Mouse (Mus musculus): ENCODE results near the gene Fcer2a. TPM values are rescaled to one million over a fixed set of nuclear protein-coding genes. Genes with fewer than 3 reads are reported as not detected.
A peak's percentile ranks its signal among the peaks of the same experiment; 100 is the strongest.

The Fcer2a gene
- polyA plus RNA-seq, 1 experiment: 0.07 TPM

DNA sequence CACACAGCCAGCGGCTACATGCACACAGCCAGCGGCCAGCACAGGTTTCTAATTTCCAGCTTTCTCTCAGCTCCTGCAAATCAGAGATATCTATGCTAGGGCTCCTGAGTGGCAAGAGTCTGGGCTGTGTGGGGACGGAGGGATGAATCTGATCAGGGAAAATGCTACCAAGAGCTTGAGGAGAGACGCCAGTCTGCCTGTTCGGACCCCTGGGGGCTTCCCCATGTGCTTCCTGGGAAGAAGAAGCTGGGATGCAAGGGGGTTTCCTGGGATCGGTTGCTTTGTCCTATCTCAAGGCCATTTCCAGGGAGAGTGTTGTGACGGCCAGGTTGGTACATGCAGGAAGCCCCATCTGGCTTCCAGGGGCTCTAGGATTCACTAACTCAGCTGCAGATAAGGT lies 13.6 kb upstream of the Fcer2a start:
- Histone ChIP-seq H3K36me3 (replicated peaks; ENCODE audit: low read length) (no peaks in the 10 kb centered on the region), H3K4me3 (replicated peaks) (no peak overlapping the region), H3K27me3 (replicated peaks) (peaks cover 9% of the 10 kb centered on the region), H3K4me1 (peaks cover 69% of the 10 kb centered on the region), H3K9me3 (no peaks in the 10 kb centered on the region)
- TF ChIP-seq FLI1 (IDR thresholded peaks at IDR 0.05; ENCODE audit: low read length) (no peak), GATA1 (IDR thresholded peaks at IDR 0.05; ENCODE audit: borderline replicate concordance, low read length) (no peak)

DNA sequence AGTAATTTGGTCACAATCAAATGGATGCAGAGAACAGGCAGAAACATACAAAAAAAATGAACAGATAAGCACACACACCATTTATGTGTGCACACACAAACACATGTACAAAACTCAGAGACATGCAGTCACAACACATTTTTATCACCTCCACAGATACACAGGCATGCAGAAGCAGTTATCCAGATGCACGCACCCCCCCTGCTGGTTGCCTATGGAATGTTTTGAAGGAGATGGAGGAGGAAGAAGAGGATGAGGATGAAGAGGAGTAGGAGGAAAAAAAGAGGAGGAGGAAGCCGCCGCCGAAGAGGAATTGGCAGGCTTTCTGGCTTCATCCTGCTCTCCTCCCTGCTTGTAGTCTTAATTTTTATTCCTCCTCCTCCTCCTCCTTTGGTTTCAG lies 11.7 kb upstream of the Fcer2a start:
- TF ChIP-seq FLI1 (IDR thresholded peaks at IDR 0.05; ENCODE audit: low read length): no peak
- TF ChIP-seq GATA1 (IDR thresholded peaks at IDR 0.05; ENCODE audit: borderline replicate concordance, low read length): no peak
- H3K27me3 ChIP-seq (replicated peaks): peaks cover 9% of the 10 kb centered on the region
- H3K4me3 ChIP-seq (replicated peaks): no peak overlapping the region
- H3K9me3 ChIP-seq: no peaks in the 10 kb centered on the region
- H3K4me1 ChIP-seq: peaks cover 63% of the 10 kb centered on the region
- no peaks in the 10 kb centered on the region for H3K36me3 ChIP-seq (replicated peaks; ENCODE audit: low read length)

DNA sequence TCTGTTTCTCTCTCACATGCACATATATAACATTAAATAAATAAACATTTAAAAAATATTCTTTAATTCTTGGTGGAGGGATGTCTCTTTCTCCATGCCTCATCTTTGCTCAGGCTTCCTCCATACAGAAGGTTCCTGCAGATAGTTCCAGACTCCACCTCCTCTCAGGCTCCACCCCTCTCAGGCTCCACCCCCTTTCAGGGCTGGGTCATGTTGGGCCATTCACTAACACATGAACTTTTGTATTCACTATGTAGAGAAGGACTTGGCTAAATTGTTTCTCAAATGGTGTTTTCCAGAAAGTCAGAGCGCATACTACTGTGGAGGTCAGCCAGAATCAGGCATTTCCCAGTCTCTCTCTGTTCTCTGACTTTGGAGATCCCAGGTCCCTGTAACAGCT lies 7.5 kb upstream of the Fcer2a start:
- TF ChIP-seq FLI1 (IDR thresholded peaks at IDR 0.05; ENCODE audit: low read length) (no peak), GATA1 (IDR thresholded peaks at IDR 0.05; ENCODE audit: borderline replicate concordance, low read length) (no peak)
- no peaks in the 10 kb centered on the region for H3K9me3 ChIP-seq
- no peaks in the 10 kb centered on the region for H3K36me3 ChIP-seq (replicated peaks; ENCODE audit: low read length)
- peaks cover 10% of the 10 kb centered on the region for H3K27me3 ChIP-seq (replicated peaks)
- H3K4me1 ChIP-seq: peaks cover 42% of the 10 kb centered on the region
- no peak overlapping the region for H3K4me3 ChIP-seq (replicated peaks)

DNA sequence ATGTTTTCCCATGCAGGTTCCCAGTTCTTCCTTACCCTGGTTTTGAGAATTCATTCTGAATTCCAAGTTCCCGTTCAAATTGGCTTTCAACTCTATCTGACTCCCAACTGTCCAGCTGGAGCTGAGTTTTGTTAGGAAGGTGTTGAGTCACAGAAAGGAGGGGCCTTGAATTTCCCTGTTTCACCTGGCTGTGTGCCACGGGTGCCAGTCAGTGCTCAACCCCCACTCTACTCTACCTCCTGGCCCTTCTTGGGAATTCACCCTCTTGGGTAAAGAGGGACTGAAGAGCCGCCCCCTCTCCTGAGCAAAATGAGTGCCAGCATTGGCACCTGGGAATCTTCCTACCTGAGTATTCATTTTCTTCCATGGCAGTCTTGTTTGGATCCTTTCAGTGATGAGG lies 3.2 kb downstream of the Fcer2a start:
- no peaks in the 10 kb centered on the region for H3K9me3 ChIP-seq
- peaks cover 21% of the 10 kb centered on the region for H3K27me3 ChIP-seq (replicated peaks)
- H3K4me3 ChIP-seq (replicated peaks): no peak overlapping the region
- TF ChIP-seq FLI1 (IDR thresholded peaks at IDR 0.05; ENCODE audit: low read length) (no peak), GATA1 (IDR thresholded peaks at IDR 0.05; ENCODE audit: borderline replicate concordance, low read length) (no peak)
- H3K36me3 ChIP-seq (replicated peaks; ENCODE audit: low read length): no peaks in the 10 kb centered on the region
- peaks cover 37% of the 10 kb centered on the region for H3K4me1 ChIP-seq

DNA sequence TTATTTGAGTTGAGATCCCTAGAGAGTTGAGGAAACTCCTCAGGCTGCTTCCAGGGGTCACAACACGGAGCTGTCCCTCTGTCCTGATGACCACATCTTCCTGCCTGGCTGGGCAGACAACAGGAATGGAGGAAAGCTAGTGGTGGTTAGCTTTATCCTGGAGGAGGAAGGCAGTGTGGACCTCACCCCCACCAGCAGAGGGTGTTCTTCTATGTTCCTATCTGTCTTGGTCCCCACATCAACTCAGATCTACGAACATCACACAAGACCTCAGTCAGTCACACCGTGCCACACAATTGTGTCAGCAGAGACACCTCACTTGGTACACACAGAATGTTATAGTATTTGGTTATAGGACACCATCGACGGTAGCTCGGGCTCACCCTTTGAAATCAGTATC lies 6.4 kb downstream of the Fcer2a start:
- Histone ChIP-seq H3K4me3 (replicated peaks) (peak overlapping the region; percentile 54), H3K27me3 (replicated peaks) (peaks cover 18% of the 10 kb centered on the region), H3K9me3 (no peaks in the 10 kb centered on the region), H3K36me3 (replicated peaks; ENCODE audit: low read length) (peaks cover 11% of the 10 kb centered on the region), H3K4me1 (peaks cover 58% of the 10 kb centered on the region)
- TF ChIP-seq FLI1 (IDR thresholded peaks at IDR 0.05; ENCODE audit: low read length) (no peak), GATA1 (IDR thresholded peaks at IDR 0.05; ENCODE audit: borderline replicate concordance, low read length) (no peak)

DNA sequence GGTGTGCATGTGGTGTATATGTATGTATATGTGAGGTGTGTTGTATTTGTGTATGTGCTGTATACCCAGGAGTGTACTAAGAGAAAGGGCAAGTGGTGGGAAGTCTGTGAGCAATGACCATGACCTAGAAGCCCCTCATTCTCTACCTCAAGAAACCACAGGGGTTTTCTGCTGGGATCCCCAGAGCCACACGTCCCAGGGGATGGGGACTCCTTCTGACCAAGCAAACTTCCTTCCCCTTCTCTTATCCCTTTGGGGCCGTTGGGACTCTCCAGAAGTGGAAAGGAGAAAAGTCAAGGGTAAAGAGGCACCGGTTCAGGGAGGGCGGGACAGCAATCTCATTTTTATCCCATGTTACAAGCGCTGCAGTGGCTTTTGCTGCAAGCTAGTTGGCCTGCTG lies 8.6 kb downstream of the Fcer2a start:
- Histone ChIP-seq H3K4me1 (peaks cover 72% of the 10 kb centered on the region), H3K27me3 (replicated peaks) (peaks cover 11% of the 10 kb centered on the region), H3K9me3 (no peaks in the 10 kb centered on the region), H3K4me3 (replicated peaks) (no peak overlapping the region), H3K36me3 (replicated peaks; ENCODE audit: low read length) (peaks cover 31% of the 10 kb centered on the region)
- no peak for TF ChIP-seq GATA1 (IDR thresholded peaks at IDR 0.05; ENCODE audit: borderline replicate concordance, low read length)
- no peak for TF ChIP-seq FLI1 (IDR thresholded peaks at IDR 0.05; ENCODE audit: low read length)

DNA sequence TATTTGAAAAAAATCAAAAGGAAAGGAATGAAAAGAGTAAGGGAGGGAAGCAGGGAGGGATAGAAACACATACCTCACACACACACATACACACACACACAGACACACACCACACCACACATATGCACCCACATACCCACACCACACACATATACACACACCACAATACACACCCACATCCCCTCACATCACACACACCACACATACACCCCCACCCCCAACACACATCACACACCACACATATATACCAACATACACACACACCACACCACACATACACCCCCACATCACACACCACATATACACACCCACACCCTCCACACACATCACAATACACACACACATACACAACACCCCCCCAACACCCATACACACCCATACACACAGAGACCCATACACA lies 9.4 kb downstream of the Fcer2a start:
- Histone ChIP-seq H3K36me3 (replicated peaks; ENCODE audit: low read length) (peaks cover 40% of the 10 kb centered on the region), H3K9me3 (no peaks in the 10 kb centered on the region), H3K27me3 (replicated peaks) (peaks cover 4% of the 10 kb centered on the region), H3K4me3 (replicated peaks) (no peak overlapping the region), H3K4me1 (peaks cover 77% of the 10 kb centered on the region)
- TF ChIP-seq FLI1 (IDR thresholded peaks at IDR 0.05; ENCODE audit: low read length) (no peak), GATA1 (IDR thresholded peaks at IDR 0.05; ENCODE audit: borderline replicate concordance, low read length) (no peak)

DNA sequence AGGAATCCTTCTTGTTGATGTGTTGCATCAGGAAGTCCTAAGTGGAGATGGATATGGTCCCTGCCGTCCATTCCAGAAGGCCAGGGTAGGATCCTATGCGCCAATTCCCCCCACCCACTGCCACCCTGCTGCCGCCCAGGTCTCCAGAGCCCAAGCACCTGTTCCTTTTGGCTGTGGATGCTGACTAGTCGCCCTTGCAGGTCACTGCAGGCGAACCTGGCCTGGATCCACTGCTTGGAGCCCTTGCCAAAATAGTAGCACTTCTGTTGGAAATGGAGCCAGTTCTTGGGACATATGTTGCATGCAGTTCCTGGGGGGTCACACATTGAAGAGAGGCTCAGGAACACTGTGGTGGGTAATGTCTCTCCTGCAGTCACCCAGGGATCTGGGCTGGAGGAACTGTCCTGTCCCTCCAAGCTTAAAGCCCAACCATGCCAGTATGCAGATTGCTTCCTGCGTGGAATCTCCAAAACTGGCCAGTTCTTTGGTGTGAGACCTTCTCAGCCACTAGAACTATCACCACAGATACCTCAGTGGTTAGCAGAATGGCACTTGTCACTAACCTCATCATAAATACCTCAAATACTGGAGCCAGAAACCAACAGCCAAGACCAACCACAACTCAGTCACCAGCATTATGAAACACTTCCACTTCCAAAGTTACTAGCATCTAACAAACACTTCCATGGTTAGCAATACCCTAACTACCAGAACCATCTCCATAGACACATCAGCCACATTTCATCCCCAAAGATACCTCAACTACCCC lies 10.4 kb downstream of the Fcer2a start:
- no peak for TF ChIP-seq FLI1 (IDR thresholded peaks at IDR 0.05; ENCODE audit: low read length)
- TF ChIP-seq GATA1 (IDR thresholded peaks at IDR 0.05; ENCODE audit: borderline replicate concordance, low read length): no peak
- peaks cover 77% of the 10 kb centered on the region for H3K4me1 ChIP-seq
- no peaks in the 10 kb centered on the region for H3K27me3 ChIP-seq (replicated peaks)
- no peak overlapping the region for H3K4me3 ChIP-seq (replicated peaks)
- H3K9me3 ChIP-seq: no peaks in the 10 kb centered on the region
- H3K36me3 ChIP-seq (replicated peaks; ENCODE audit: low read length): peaks cover 49% of the 10 kb centered on the region

DNA sequence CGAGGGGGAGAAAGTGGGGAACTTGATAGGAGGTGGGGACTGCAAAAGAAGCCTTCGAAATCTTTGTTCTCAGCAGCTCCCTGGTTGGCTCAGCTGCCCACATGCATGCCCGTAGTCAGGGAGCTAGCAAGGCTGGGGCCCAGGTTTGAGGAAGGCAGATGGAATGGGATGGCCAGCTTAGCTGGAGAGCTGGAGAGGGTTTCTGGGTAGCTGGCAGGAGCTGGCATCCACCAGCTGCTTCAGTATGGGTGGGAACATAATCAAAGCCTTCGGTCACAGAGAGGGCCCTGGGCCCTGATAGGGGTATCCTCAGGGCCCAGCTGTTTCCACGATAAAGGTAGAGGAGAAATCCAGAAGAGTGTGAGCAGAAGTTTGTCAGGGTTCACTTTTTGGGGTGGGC lies 11.5 kb downstream of the Fcer2a start:
- no peaks in the 10 kb centered on the region for H3K27me3 ChIP-seq (replicated peaks)
- TF ChIP-seq FLI1 (IDR thresholded peaks at IDR 0.05; ENCODE audit: low read length) (no peak), GATA1 (IDR thresholded peaks at IDR 0.05; ENCODE audit: borderline replicate concordance, low read length) (no peak)
- peaks cover 77% of the 10 kb centered on the region for H3K4me1 ChIP-seq
- H3K9me3 ChIP-seq: no peaks in the 10 kb centered on the region
- peaks cover 54% of the 10 kb centered on the region for H3K36me3 ChIP-seq (replicated peaks; ENCODE audit: low read length)
- no peak overlapping the region for H3K4me3 ChIP-seq (replicated peaks)

DNA sequence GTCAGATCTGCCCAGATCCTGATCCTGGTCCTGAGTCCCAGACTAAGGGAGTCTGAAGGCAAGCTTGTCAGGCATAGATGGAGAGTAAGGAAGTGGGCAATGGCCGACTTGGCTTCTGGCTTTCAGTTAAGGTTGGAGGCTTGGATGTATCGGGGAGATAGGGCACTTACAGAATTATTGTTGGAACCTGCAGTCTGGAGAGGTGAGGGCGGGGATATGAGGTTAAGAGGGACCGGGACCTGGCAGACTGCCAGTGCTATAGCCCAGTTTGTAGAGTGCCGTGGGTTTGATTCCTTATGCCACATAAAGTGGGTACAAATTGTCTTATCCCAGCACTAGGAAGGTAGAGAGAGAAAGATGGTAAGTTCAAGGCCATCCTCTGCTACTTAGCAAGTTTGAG lies 14.3 kb downstream of the Fcer2a start:
- peaks cover 54% of the 10 kb centered on the region for H3K36me3 ChIP-seq (replicated peaks; ENCODE audit: low read length)
- no peaks in the 10 kb centered on the region for H3K9me3 ChIP-seq
- TF ChIP-seq FLI1 (IDR thresholded peaks at IDR 0.05; ENCODE audit: low read length) (no peak), GATA1 (IDR thresholded peaks at IDR 0.05; ENCODE audit: borderline replicate concordance, low read length) (no peak)
- H3K4me1 ChIP-seq: peaks cover 78% of the 10 kb centered on the region
- no peaks in the 10 kb centered on the region for H3K27me3 ChIP-seq (replicated peaks)
- no peak overlapping the region for H3K4me3 ChIP-seq (replicated peaks)

Measured in megakaryocyte, embryonic 14.5 days (primary cell).